Mouse (Mus musculus): ENCODE measurements around the gene Vac14. TPM values are rescaled to one million over a fixed set of nuclear protein-coding genes. Genes with fewer than 3 reads are reported as not detected.
A peak's percentile ranks its signal among the peaks of the same experiment; 100 is the strongest.

Gene Vac14
- polyA plus RNA-seq, 1 experiment: 26.8 TPM

GRCm38 (mm10) chr8:110725084-110725838 is 106.9 kb downstream of the Vac14 start:
- H3K4me2 ChIP-seq (ENCODE audit: low read depth): peak overlapping the region; percentile 86
- peak overlapping the region; percentile 91 for H3K4me3 ChIP-seq
- H3K79me2 ChIP-seq (ENCODE audit: control insufficient read depth, insufficient read depth): peaks cover 33% of the 10 kb centered on the region
- TF ChIP-seq SRF (IDR thresholded peaks at IDR 0.05; ENCODE audit: control insufficient read depth, insufficient read length, low read depth): no peak
- H3ac ChIP-seq (ENCODE audit: control insufficient read depth, insufficient read length): no peak overlapping the region
- H3K36me3 ChIP-seq (ENCODE audit: control insufficient read depth, insufficient read depth): peaks cover 11% of the 10 kb centered on the region
- H3K27me3 ChIP-seq (ENCODE audit: control insufficient read depth, insufficient read depth, insufficient read length): no peaks in the 10 kb centered on the region

GRCm38 (mm10) chr8:110726893-110727292 is 108.5 kb downstream of the Vac14 start:
- H3K4me2 ChIP-seq (ENCODE audit: low read depth): no peak overlapping the region
- no peak for TF ChIP-seq USF1 (IDR thresholded peaks at IDR 0.05; ENCODE audit: low read depth)
- TF ChIP-seq POLR2AphosphoS2 (IDR thresholded peaks at IDR 0.05; ENCODE audit: insufficient read length, low read depth): peak; percentile 4
- H3ac ChIP-seq (ENCODE audit: control insufficient read depth, insufficient read length): no peak overlapping the region
- H3K79me2 ChIP-seq (ENCODE audit: control insufficient read depth, insufficient read depth): peaks cover 30% of the 10 kb centered on the region
- no peaks in the 10 kb centered on the region for H3K27me3 ChIP-seq (ENCODE audit: control insufficient read depth, insufficient read depth, insufficient read length)
- peaks cover 12% of the 10 kb centered on the region for H3K36me3 ChIP-seq (ENCODE audit: control insufficient read depth, insufficient read depth)
- no peak overlapping the region for H3K4me3 ChIP-seq

GRCm38 (mm10) chr8:110731346-110731859 is 113.0 kb downstream of the Vac14 start:
- H3K4me2 ChIP-seq (ENCODE audit: low read depth): no peak overlapping the region
- TF ChIP-seq SRF (IDR thresholded peaks at IDR 0.05; ENCODE audit: control insufficient read depth, insufficient read length, low read depth) (no peak), MYOG (IDR thresholded peaks at IDR 0.05; ENCODE audit: control insufficient read depth in 1 of 3, insufficient read depth in 1 of 3, insufficient read length in 2 of 3, low read depth in 2 of 3) (no peak), MYOD1 (IDR thresholded peaks at IDR 0.05; ENCODE audit: control insufficient read depth in 1 of 3, insufficient read length in 2 of 3, low read depth in 2 of 3) (no peak), TCF12 (IDR thresholded peaks at IDR 0.05; ENCODE audit: insufficient read depth, poor library complexity, severe bottlenecking) (no peak), TCF3 (IDR thresholded peaks at IDR 0.05; ENCODE audit: insufficient read length, low read depth) (no peak), E2F4 (IDR thresholded peaks at IDR 0.05; ENCODE audit: insufficient read depth) (no peak), MAX (IDR thresholded peaks at IDR 0.05; ENCODE audit: low read depth) (no peak), POLR2AphosphoS2 (IDR thresholded peaks at IDR 0.05; ENCODE audit: insufficient read length, low read depth) (peak; percentile 49), CEBPB (IDR thresholded peaks at IDR 0.05; ENCODE audit: insufficient read depth, poor library complexity, severe bottlenecking) (no peak), POLR2A (IDR thresholded peaks at IDR 0.05; ENCODE audit: insufficient read length, low read depth) (peak; percentile 34), REST (IDR thresholded peaks at IDR 0.05; ENCODE audit: insufficient read depth, insufficient read length) (no peak), USF1 (IDR thresholded peaks at IDR 0.05; ENCODE audit: low read depth) (no peak)
- H3K36me3 ChIP-seq (ENCODE audit: control insufficient read depth, insufficient read depth): peaks cover 48% of the 10 kb centered on the region
- no peaks in the 10 kb centered on the region for H3K79me2 ChIP-seq (ENCODE audit: control insufficient read depth, insufficient read depth)
- no peak overlapping the region for H3K4me3 ChIP-seq
- H3K27me3 ChIP-seq (ENCODE audit: control insufficient read depth, insufficient read depth, insufficient read length): no peaks in the 10 kb centered on the region
- H3ac ChIP-seq (ENCODE audit: control insufficient read depth, insufficient read length): no peak overlapping the region

DNA sequence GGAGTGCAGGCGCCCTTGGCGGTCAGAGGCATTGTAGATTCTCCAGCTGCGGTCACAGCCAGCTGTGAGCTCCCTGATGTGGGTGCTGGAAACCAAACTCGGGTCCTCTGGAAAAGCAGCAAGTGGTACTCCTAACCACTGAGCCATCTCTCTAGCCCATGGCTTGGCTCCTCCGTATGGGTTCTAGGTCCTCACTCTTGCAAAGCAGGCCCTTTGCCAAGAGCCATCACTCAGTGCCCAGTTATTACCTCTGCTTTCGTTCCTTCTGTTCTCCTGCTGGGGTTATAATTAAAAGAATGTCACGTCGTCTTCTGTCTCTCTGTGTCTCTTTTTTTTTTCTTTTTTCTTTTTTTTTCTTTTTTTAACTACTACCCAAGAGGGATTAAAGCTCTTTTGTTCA is 114.7 kb downstream of the Vac14 start:
- no peak overlapping the region for H3ac ChIP-seq (ENCODE audit: control insufficient read depth, insufficient read length)
- H3K27me3 ChIP-seq (ENCODE audit: control insufficient read depth, insufficient read depth, insufficient read length): no peaks in the 10 kb centered on the region
- H3K36me3 ChIP-seq (ENCODE audit: control insufficient read depth, insufficient read depth): peaks cover 54% of the 10 kb centered on the region
- H3K4me2 ChIP-seq (ENCODE audit: low read depth): no peak overlapping the region
- no peaks in the 10 kb centered on the region for H3K79me2 ChIP-seq (ENCODE audit: control insufficient read depth, insufficient read depth)
- TF ChIP-seq TCF3 (IDR thresholded peaks at IDR 0.05; ENCODE audit: insufficient read length, low read depth) (no peak), TCF12 (IDR thresholded peaks at IDR 0.05; ENCODE audit: insufficient read depth, poor library complexity, severe bottlenecking) (no peak), E2F4 (IDR thresholded peaks at IDR 0.05; ENCODE audit: insufficient read depth) (no peak), USF1 (IDR thresholded peaks at IDR 0.05; ENCODE audit: low read depth) (no peak), POLR2A (IDR thresholded peaks at IDR 0.05; ENCODE audit: insufficient read length, low read depth) (no peak), MYOG (IDR thresholded peaks at IDR 0.05; ENCODE audit: control insufficient read depth in 1 of 3, insufficient read depth in 1 of 3, insufficient read length in 2 of 3, low read depth in 2 of 3) (no peak), SRF (IDR thresholded peaks at IDR 0.05; ENCODE audit: control insufficient read depth, insufficient read length, low read depth) (no peak), MAX (IDR thresholded peaks at IDR 0.05; ENCODE audit: low read depth) (no peak), REST (IDR thresholded peaks at IDR 0.05; ENCODE audit: insufficient read depth, insufficient read length) (no peak), POLR2AphosphoS2 (IDR thresholded peaks at IDR 0.05; ENCODE audit: insufficient read length, low read depth) (no peak)
- H3K4me3 ChIP-seq: no peak overlapping the region

- no peaks in the 10 kb centered on the region for H3K79me2 ChIP-seq (ENCODE audit: control insufficient read depth, insufficient read depth)
- no peak overlapping the region for H3K4me3 ChIP-seq
- H3K4me2 ChIP-seq (ENCODE audit: low read depth): no peak overlapping the region
- peaks cover 32% of the 10 kb centered on the region for H3K36me3 ChIP-seq (ENCODE audit: control insufficient read depth, insufficient read depth)
- TF ChIP-seq TCF12 (IDR thresholded peaks at IDR 0.05; ENCODE audit: insufficient read depth, poor library complexity, severe bottlenecking): no peak
- TF ChIP-seq POLR2A (IDR thresholded peaks at IDR 0.05; ENCODE audit: insufficient read length, low read depth): peak; percentile 1
- TF ChIP-seq POLR2AphosphoS2 (IDR thresholded peaks at IDR 0.05; ENCODE audit: insufficient read length, low read depth): peak; percentile 64
- no peak for TF ChIP-seq TCF3 (IDR thresholded peaks at IDR 0.05; ENCODE audit: insufficient read length, low read depth)
- TF ChIP-seq CEBPB (IDR thresholded peaks at IDR 0.05; ENCODE audit: insufficient read depth, poor library complexity, severe bottlenecking): no peak
- TF ChIP-seq MYOG (IDR thresholded peaks at IDR 0.05; ENCODE audit: control insufficient read depth in 1 of 3, insufficient read depth in 1 of 3, insufficient read length in 2 of 3, low read depth in 2 of 3): no peak
- TF ChIP-seq MYOD1 (IDR thresholded peaks at IDR 0.05; ENCODE audit: control insufficient read depth in 1 of 3, insufficient read length in 2 of 3, low read depth in 2 of 3): no peak
- no peak for TF ChIP-seq MAX (IDR thresholded peaks at IDR 0.05; ENCODE audit: low read depth)
- no peak for TF ChIP-seq E2F4 (IDR thresholded peaks at IDR 0.05; ENCODE audit: insufficient read depth)
- TF ChIP-seq REST (IDR thresholded peaks at IDR 0.05; ENCODE audit: insufficient read depth, insufficient read length): no peak
- H3ac ChIP-seq (ENCODE audit: control insufficient read depth, insufficient read length): no peak overlapping the region
- H3K27me3 ChIP-seq (ENCODE audit: control insufficient read depth, insufficient read depth, insufficient read length): no peaks in the 10 kb centered on the region
Measured at GRCm38 (mm10) chr8:110738591-110739195, 120.3 kb downstream of the Vac14 start.

Data from myocyte (in vitro differentiated cells).